Mouse (Mus musculus) adrenal gland, adult 8-10 months (tissue): ENCODE measurements around the gene Ifrd2. TPM values are rescaled to one million over a fixed set of nuclear protein-coding genes. Genes with fewer than 3 reads are reported as not detected.

Experiments
- DNase-seq: peaks from one replicate; pipeline ENCODE4 v3.0.0; 2022
- total RNA-seq, 4 experiments: library from RNA; stranded (reverse); gene quantifications; 2 replicates each; pipeline ENCODE4 v1.2.4; 2022

Ifrd2 gene
- total RNA-seq, 4 experiments from 2014 or later, result 36.7 to 49.1 (median 39.8) TPM

DNA sequence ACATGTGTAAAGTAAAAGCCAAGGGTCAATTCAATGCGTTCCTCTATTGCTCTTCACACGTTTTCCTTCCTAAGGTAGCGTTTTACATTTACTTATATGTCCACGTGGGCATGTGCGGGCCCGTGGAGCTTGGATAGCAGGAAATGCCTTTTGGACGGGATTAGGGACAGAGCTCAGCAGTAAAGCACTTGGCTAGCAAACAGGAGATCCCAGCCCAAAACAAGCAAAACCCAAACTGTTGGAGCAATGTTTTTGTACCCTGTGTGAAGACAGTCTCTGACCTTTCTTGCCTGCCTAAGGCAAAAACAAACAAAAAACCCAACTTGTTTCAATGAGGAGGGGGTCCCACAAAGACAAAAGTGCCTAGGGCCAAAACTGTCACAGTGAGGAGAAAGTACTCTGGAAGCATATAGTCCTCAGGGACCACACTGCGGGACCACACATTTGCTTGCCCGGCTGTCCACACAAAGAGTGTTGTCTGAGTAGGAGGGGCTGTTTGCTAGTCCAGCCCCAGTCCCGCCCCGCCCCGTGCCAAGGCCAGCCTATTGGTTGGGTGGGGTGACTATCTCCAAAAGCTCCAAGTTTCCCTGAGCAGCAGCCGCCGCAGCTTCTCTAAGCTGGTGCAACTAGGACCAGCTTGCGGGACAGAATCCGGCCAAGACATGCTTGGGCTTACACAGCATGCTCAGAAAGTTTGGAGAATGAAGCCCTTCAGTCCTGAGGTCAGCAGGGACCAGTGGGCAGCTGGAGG, 10.9 kb upstream of the Ifrd2 start, which contains the start of gene Hyal1:
Gene Hyal1 (plus strand): TSS at position 571 of the 751 bp plus-strand sequence.
- peak; percentile 79 for DNase-seq

GRCm38 (mm10) chr9:107577871-107578270, 9.6 kb upstream of the Ifrd2 start:
- no peak for DNase-seq

DNA sequence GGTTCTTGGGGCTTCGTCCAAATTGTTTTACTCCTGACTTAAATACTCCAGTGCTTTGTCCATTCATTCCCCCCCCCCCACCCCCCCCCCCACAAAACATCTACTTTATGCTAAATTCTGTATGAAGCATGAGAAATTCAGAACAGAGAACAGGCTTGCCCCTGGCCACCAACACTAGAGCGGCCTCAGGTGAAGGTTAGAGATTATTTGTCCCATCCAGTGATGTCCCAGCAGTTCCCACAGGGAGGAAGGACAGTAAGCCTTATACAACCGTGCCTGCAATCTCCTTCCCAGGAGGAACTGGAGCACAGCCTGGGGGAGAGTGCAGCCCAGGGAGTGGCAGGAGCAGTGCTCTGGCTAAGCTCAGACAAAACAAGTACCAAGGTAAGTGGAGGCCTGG, 8.9 kb upstream of the Ifrd2 start, which contains the start of gene Naa80:
Gene Naa80 (plus strand): TSS at position 301 of the 400 bp plus-strand sequence.
- DNase-seq, result no peak

DNA sequence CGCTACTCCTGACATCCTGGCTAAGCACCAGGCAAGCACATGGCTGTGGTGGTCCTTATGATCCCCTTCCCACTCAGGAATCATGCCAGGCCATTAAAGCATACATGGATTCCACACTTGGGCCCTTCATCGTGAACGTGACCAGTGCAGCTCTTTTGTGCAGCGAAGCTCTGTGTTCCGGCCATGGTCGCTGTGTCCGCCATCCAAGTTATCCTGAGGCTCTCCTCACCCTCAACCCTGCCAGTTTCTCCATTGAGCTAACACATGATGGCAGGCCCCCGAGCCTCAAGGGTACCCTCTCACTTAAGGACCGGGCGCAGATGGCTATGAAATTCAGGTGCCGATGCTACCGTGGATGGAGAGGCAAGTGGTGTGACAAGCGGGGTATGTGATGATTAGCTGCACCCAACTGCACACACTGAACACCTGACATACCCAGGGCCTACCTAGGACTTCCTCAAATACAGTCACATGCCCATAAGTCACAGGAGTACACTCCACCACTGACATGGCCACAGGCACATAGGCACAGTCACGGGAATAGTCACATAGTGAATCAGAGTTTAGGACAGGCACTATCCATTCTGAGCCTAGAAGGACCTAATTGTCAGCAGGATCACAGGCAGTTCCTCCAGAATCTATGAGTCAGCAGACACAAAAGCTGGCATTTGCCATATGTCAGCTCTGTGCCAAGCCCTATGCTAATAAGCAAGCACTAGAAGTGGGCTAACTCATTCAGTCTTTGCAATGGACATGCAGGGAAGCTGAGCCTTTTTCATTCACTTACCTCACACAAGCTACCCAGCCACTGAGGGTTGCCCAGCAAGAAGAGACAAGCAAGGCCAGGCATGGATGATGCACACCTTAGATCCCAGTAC, 8.2 kb upstream of the Ifrd2 start:
- no peak for DNase-seq

DNA sequence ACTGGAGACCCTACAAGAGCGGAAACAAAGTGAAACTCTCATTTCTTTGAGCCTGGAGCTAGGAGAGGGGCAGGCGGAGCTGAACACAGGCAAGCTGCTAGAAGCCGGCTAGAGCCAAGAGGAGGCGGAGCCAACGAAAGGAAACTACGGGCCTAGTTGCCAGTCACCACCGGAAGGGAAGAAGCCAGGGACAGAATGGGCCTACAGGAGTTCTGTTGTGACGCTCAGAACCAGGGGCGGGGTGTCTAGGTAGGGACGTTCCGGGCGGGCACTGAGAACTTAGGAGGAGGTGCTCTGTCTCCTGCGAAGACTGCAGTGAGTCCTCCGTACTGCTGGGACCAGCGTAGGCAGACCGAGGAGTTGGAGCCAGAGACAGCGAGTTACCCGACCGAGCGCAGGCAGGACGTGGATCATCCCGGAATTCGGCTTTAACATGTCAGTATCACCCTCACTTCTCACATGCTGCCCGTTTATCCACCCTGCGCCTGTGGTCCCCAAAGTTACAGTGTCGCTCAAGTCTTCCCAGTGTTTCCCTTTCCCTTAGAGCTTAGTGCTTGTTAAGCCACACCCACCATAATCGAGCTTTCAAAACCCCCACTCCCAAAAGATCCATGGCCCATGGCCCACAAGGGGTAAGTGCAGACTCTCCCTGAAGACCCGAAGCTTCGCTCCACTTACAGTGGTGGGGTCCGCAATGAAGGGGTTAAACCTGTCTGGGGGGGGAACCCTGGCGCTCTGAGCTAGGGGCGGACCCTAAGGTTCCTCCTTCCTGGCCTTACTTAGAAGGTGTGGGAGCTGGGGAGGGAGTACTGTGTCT, 6.7 kb upstream of the Ifrd2 start, which contains the start of gene Hyal3:
Gene Hyal3 (plus strand): TSS at position 318 of the 817 bp plus-strand sequence.
- peak; percentile 93 for DNase-seq

GRCm38 (mm10) chr9:107581584-107581983, 5.9 kb upstream of the Ifrd2 start:
- DNase-seq, result no peak

- no peak for DNase-seq
Measured at GRCm38 (mm10) chr9:107582509-107583062, 4.9 kb upstream of the Ifrd2 start.

DNA sequence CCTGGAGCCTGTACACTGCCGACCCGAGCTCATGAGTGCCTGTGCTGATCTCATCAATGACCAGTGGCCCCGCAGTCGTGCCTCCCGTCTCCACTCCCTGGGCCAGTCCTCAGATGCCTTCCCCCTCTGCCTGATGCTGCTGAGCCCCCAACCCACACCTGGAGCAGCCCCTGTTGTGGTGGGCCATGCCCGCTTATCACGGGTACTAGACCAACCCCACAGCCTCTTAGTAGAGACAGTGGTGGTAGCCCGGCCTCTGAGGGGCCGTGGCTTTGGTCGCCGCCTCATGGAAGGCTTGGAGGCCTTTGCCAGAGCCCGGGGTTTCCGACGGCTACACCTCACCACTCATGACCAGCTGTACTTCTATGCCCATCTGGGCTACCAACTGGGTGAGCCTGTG, 4.3 kb upstream of the Ifrd2 start:
- DNase-seq, result no peak

GRCm38 (mm10) chr9:107586504-107586903, 938 bp upstream of the Ifrd2 start:
- DNase-seq, result no peak

DNA sequence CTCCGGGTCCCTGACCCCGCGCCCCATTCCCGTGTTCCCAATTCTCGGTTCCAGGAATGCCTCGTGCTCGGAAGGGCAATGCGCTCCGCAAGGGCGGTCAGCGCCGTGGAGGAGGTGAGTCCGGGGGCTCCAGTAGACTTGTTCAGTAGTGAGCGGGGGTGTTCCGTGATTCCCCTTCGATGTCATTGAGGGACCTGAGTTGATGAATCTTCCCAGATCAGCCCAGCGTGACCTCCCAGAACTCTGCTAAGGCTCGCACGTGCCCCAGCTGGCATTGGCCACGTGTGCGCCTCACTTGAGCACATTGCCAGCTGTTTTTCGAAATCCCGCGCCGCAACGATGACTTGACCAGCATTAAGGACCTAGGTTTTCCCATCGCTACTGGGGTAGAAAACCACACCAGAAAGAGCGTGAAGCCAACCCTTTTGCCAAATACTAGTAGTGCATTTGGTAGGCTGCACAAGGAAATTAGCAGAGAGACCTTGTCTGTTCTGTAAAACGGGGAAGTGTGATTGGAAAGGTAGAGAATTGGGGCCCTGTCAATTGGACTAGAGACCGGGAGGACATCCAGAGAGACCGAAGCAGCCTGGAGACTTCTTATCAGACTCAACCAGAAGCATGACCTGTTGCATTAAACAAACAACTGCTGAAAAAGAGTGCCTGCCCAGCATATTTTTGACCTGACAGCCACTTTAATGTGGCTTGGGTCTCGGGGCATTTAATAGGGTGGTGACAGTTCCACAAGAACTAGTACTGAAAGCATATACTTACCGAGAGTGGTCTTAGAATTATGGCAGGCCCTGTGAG, 594 bp downstream of the Ifrd2 start:
- no peak for DNase-seq

DNA sequence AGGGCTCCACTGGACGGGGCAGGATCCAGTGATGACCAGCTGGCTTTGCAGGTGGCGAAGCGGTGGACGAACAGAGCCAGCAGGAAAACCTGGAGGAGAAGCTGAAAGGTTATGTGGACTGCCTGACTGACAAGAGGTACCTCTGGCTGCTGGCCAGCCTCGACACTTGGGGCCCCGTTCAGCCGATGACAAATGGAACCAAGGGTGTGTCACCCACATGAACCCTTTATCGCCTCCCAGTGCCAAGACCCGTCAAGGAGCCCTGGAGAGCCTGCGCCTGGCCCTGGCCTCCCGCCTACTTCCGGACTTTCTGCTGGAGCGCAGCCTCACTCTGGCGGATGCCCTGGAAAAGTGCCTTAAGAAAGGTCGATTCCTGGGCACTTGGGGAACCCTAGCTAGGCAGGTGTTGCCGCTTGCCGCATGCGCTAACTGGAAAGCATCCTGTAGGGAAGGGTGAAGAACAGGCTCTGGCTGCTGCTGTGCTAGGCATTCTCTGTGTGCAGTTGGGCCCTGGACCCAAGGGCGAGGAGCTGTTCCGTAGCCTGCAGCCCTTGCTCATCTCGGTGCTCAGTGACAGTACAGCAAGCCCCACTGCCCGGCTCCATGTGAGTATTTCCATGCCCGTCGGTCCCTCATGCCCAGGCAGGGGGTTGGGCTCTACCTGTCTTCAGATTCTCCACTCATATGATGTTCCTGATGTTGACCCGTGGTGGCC, 2.8 kb downstream of the Ifrd2 start:
- no peak for DNase-seq

DNA sequence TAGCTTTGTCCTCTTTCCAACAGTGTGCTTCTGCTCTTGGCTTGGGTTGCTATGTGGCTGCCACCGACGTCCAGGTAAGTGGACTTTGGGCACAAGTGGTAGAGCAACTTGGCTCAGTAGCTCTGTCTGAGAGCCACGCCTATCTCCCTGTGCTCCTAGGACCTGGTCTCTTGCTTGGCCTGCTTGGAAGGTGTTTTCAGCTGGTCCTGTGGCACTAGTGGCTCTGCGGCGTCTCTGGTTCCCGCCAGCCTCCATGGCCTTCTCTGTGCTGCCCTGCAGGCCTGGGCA, 3.3 kb downstream of the Ifrd2 start:
- no peak for DNase-seq

GRCm38 (mm10) chr9:107593101-107593976, 5.9 kb downstream of the Ifrd2 start:
- DNase-seq, result no peak

DNA sequence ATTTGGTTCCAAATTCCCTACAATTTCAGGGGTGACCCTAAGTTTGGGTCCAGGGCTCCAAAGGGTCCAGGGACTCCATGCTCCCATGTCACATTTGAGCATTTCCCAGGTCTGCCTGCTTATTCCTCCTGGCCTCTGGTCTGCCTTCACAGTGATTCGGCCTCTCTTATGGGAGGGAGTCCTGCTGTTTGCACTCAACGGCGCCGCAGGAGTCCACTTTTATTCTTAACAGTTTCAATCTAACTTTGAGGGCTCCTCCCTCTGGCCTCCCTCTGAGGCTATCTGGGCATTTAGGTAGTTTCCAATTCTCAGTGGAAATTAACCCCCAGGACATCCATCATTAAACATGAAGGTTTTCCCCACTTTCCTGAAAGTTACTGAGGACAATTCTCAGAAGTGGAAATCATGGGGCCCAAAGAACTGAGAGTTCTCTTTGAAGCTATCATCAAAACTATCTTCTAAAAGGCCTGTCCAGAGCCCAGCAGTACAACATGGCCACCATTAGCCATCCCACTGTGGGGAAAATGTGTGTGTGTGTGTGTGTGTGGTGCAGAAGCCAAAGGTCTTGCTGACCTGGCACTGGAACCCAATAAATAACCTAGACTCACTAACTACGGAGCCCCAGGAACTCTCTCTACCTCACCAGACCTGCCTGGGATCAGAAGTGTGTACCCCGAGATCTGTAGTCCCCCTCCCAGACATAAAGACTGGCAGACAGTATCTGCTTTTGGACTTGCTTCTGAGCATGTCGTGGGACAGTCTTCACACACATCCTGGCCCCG, 7.0 kb downstream of the Ifrd2 start:
- no peak for DNase-seq

DNA sequence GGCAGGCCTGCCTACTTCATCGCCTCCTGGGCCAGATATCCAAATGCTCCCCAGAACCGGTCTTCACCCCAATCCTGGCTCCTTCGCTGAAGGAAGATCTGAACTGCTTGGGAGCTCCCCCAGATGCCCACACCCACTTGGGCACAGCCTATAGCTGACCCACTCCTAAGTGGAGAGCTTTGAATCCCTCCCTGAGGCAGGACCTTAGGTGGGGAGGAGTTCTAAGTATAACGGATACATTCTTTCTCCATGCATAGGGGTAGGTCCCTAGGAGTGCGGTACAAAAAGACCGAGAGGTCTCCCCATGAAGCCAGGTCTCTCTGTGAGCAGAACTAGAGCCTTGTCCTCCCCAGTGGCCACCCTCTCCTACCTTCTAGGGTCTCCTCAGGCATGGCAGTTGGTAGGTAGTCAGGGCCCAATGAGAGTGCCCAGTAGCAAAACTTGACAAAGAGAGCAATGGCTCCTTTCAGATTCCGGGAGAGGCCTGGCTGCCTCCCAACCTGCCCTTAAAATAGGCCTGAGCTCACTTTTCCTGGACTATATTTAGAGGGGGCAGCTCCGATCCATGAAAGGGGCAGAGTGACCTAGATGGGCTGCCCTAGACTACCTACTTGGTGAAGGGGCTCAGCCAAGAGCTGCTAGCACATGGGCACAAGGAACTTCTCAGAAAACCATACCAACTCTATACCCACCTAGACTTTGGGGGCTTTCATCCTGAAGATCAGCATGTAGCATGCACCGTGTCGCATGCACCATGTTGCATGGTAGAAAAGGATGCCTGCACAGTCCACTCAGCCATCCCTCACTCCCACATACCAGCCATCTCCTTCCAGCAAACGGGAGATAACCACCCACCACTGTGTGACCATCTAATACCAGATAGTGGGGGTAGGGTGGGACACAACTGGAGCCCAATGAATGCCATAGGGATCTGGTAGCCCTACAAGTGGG, 9.5 kb downstream of the Ifrd2 start:
- DNase-seq, result no peak

- no peak for DNase-seq
Measured at GRCm38 (mm10) chr9:107598385-107598784, 10.9 kb downstream of the Ifrd2 start.

GRCm38 (mm10) chr9:107599433-107599832, 12.0 kb downstream of the Ifrd2 start:
- no peak for DNase-seq

GRCm38 (mm10) chr9:107599842-107600241, 12.4 kb downstream of the Ifrd2 start:
- DNase-seq, result no peak
